Mouse (Mus musculus): ENCODE results near the gene Orm2.

Orm2 gene

GRCm38 (mm10) chr4:63362150-63362549, at the start of gene Orm2:
TSS of gene Orm2 (plus strand) at chr4:63362449.
- DNase-seq (ENCODE audit: low spot score): peak; percentile 62

GRCm38 (mm10) chr4:63314063-63314462, 48.2 kb upstream of the Orm2 start:
- no peak for DNase-seq (ENCODE audit: low spot score)

GRCm38 (mm10) chr4:63316076-63316746, 46.0 kb upstream of the Orm2 start:
- peak; percentile 7 for DNase-seq (ENCODE audit: low spot score)

GRCm38 (mm10) chr4:63319566-63319965, 42.7 kb upstream of the Orm2 start:
- DNase-seq (ENCODE audit: low spot score): peak; percentile 25

- DNase-seq (ENCODE audit: low spot score): no peak
Measured at GRCm38 (mm10) chr4:63323275-63323815, 38.9 kb upstream of the Orm2 start.

- DNase-seq (ENCODE audit: low spot score): no peak
Measured at GRCm38 (mm10) chr4:63333403-63333802, 28.8 kb upstream of the Orm2 start.

- DNase-seq (ENCODE audit: low spot score): no peak
Measured at GRCm38 (mm10) chr4:63338414-63339076, 23.7 kb upstream of the Orm2 start.

- no peak for DNase-seq (ENCODE audit: low spot score)
Measured at GRCm38 (mm10) chr4:63342491-63342890, 19.8 kb upstream of the Orm2 start.

- no peak for DNase-seq (ENCODE audit: low spot score)
Measured at GRCm38 (mm10) chr4:63343608-63344007, 18.6 kb upstream of the Orm2 start.

- peak; percentile 48 for DNase-seq (ENCODE audit: low spot score)
Measured at GRCm38 (mm10) chr4:63344295-63344694, 18.0 kb upstream of the Orm2 start, which contains the start of gene Orm1. TSS of gene Orm1 (plus strand) at chr4:63344560.

- no peak for DNase-seq (ENCODE audit: low spot score)
Measured at GRCm38 (mm10) chr4:63345261-63345660, 17.0 kb upstream of the Orm2 start.

GRCm38 (mm10) chr4:63346659-63347058, 15.6 kb upstream of the Orm2 start:
- DNase-seq (ENCODE audit: low spot score): no peak

GRCm38 (mm10) chr4:63348524-63348923, 13.7 kb upstream of the Orm2 start:
- DNase-seq (ENCODE audit: low spot score): no peak

GRCm38 (mm10) chr4:63355877-63356665, 6.2 kb upstream of the Orm2 start, which contains the start of gene Orm3:
TSS of gene Orm3 (plus strand) at chr4:63356162.
- no peak for DNase-seq (ENCODE audit: low spot score)

GRCm38 (mm10) chr4:63356981-63357570, 5.2 kb upstream of the Orm2 start:
- DNase-seq (ENCODE audit: low spot score): peak; percentile 36

- DNase-seq (ENCODE audit: low spot score): no peak
Measured at GRCm38 (mm10) chr4:63359861-63360260, 2.4 kb upstream of the Orm2 start.

GRCm38 (mm10) chr4:63368577-63368976, 6.3 kb downstream of the Orm2 start:
- peak; percentile 85 for DNase-seq (ENCODE audit: low spot score)

GRCm38 (mm10) chr4:63370897-63371296, 8.6 kb downstream of the Orm2 start:
- no peak for DNase-seq (ENCODE audit: low spot score)

- no peak for DNase-seq (ENCODE audit: low spot score)
Measured at GRCm38 (mm10) chr4:63371890-63372289, 9.6 kb downstream of the Orm2 start.

- no peak for DNase-seq (ENCODE audit: low spot score)
Measured at GRCm38 (mm10) chr4:63373404-63373803, 11.2 kb downstream of the Orm2 start.

- no peak for DNase-seq (ENCODE audit: low spot score)
Measured at GRCm38 (mm10) chr4:63374331-63374730, 12.1 kb downstream of the Orm2 start.

GRCm38 (mm10) chr4:63375367-63375766, 13.1 kb downstream of the Orm2 start:
- DNase-seq (ENCODE audit: low spot score): no peak
